Mouse (Mus musculus): ENCODE measurements around the gene Gm44502. TPM values are rescaled to one million over a fixed set of nuclear protein-coding genes. Genes with fewer than 3 reads are reported as not detected.
A peak's percentile ranks its signal among the peaks of the same experiment; 100 is the strongest.

Gene Gm44502
- 1.1 and 1.5 TPM in 2 replicates for polyA plus RNA-seq (2012; rRNA removed)

- under 1% methylated on average over 70 of the region's 70 CpGs for WGBS
- H3K27me3 ChIP-seq (replicated peaks; ENCODE audit: control insufficient read depth, insufficient read depth, low read length), result no peaks in the 10 kb centered on the region
- no peaks in the 10 kb centered on the region for H3K36me3 ChIP-seq (ENCODE audit: control insufficient read depth, insufficient read depth, low read length)
- no peaks in the 10 kb centered on the region for H3K4me1 ChIP-seq (ENCODE audit: control insufficient read depth, insufficient read depth, low read length)
- H3K4me3 ChIP-seq (ENCODE audit: insufficient read depth, low read depth, low read length), result peak within 1 kb of the TSS; percentile 83
- peak within 1 kb of the TSS; percentile 95 for H3K27ac ChIP-seq (ENCODE audit: insufficient read depth, low read depth, low read length)
- peak; percentile 97 for DNase-seq
- TF ChIP-seq CTCF (conservative IDR thresholded peaks at IDR 0.05; ENCODE audit: insufficient read depth, insufficient read length, low read depth, low read length) (no peak), POLR2A (IDR thresholded peaks at IDR 0.05; ENCODE audit: low read depth, low read length) (no peak)
Observed at GRCm38 (mm10) chr15:89429352-89430221, at the start of gene Gm44502, which contains the start of the genes C730034F03Rik and Chkb. Gm44502 (minus strand) TSS chr15:89429696. C730034F03Rik (plus strand) TSS chr15:89429589. Chkb (minus strand) TSS chr15:89429908.

- peaks cover 6% of the 10 kb centered on the region; the same call in 1 of the 2 replicates for H3K4me1 ChIP-seq (ENCODE audit: control insufficient read depth, insufficient read depth, low read length)
- no peaks in the 10 kb centered on the region for H3K36me3 ChIP-seq (ENCODE audit: control insufficient read depth, insufficient read depth, low read length)
- WGBS, result 82% methylated on average over 3 of the region's 3 CpGs
- DNase-seq, result no peak
- H3K27ac ChIP-seq (ENCODE audit: insufficient read depth, low read depth, low read length), result peak overlapping the region; percentile 4; the same call in 1 of the 2 replicates
- no peak overlapping the region for H3K4me3 ChIP-seq (ENCODE audit: insufficient read depth, low read depth, low read length)
- no peaks in the 10 kb centered on the region for H3K27me3 ChIP-seq (replicated peaks; ENCODE audit: control insufficient read depth, insufficient read depth, low read length)
- TF ChIP-seq CTCF (conservative IDR thresholded peaks at IDR 0.05; ENCODE audit: insufficient read depth, insufficient read length, low read depth, low read length) (no peak), POLR2A (IDR thresholded peaks at IDR 0.05; ENCODE audit: low read depth, low read length) (no peak)
Observed at GRCm38 (mm10) chr15:89478622-89479021, 49.1 kb upstream of the Gm44502 start.

DNA sequence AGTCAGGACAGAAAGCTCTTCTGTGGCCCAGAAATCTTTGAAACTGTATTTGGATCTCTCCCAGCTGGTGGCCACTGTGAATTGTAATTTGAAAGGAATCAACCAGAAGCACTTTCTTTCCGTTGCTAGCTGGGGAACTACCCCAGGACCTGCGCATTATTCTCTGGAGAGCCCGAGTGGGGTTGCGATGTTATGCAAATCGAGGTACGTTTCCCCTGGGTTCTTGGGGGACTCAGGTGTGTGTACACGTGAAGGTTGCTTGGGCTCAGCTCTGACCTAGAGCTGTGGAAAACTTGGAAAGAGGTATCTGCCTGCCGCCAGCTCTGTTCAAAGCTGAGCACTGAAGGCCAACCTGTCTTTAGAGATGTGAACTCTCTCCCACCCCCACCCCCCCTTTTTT, 48.3 kb upstream of the Gm44502 start:
- Histone ChIP-seq H3K4me3 (ENCODE audit: insufficient read depth, low read depth, low read length) (no peak overlapping the region), H3K27ac (ENCODE audit: insufficient read depth, low read depth, low read length) (peak overlapping the region; percentile 54), H3K27me3 (replicated peaks; ENCODE audit: control insufficient read depth, insufficient read depth, low read length) (no peaks in the 10 kb centered on the region), H3K36me3 (ENCODE audit: control insufficient read depth, insufficient read depth, low read length) (no peaks in the 10 kb centered on the region), H3K4me1 (ENCODE audit: control insufficient read depth, insufficient read depth, low read length) (peaks cover 6% of the 10 kb centered on the region; the same call in 1 of the 2 replicates)
- peak; percentile 23 for DNase-seq
- TF ChIP-seq POLR2A (IDR thresholded peaks at IDR 0.05; ENCODE audit: low read depth, low read length), result no peak
- no peak for TF ChIP-seq CTCF (conservative IDR thresholded peaks at IDR 0.05; ENCODE audit: insufficient read depth, insufficient read length, low read depth, low read length)
- WGBS, result 61% methylated on average over 8 of the region's 8 CpGs

DNA sequence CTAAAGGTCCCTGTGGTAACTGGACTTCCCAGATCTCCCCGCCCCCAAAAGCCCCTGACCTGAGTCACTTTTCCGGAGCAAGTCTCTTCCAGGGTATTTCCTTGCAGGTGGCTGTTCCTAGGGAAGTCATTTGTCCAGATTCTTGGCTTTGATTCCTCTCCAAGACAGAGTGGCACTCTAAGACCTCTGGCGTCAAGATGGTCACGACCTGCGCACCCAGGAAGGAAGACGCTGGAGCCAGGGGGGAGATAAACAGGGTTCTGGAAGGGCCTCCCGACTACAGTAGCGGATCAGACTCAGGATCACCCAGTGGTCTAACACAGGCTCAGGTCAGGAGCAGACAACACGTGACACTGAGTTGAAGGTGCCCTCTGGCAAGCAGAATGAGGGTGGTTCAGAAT, 47.6 kb upstream of the Gm44502 start, which contains the start of gene Arsa:
Arsa (minus strand) TSS at position 335 of the 401 bp plus-strand sequence.
- Histone ChIP-seq H3K4me1 (ENCODE audit: control insufficient read depth, insufficient read depth, low read length) (peaks cover 6% of the 10 kb centered on the region; the same call in 1 of the 2 replicates), H3K27ac (ENCODE audit: insufficient read depth, low read depth, low read length) (peak within 1 kb of the TSS; percentile 54), H3K4me3 (ENCODE audit: insufficient read depth, low read depth, low read length) (peak within 1 kb of the TSS; percentile 57), H3K27me3 (replicated peaks; ENCODE audit: control insufficient read depth, insufficient read depth, low read length) (no peaks in the 10 kb centered on the region), H3K36me3 (ENCODE audit: control insufficient read depth, insufficient read depth, low read length) (no peaks in the 10 kb centered on the region)
- peak; percentile 81 for DNase-seq
- TF ChIP-seq CTCF (conservative IDR thresholded peaks at IDR 0.05; ENCODE audit: insufficient read depth, insufficient read length, low read depth, low read length), result no peak
- no peak for TF ChIP-seq POLR2A (IDR thresholded peaks at IDR 0.05; ENCODE audit: low read depth, low read length)
- 42% methylated on average over 9 of the region's 9 CpGs for WGBS

DNA sequence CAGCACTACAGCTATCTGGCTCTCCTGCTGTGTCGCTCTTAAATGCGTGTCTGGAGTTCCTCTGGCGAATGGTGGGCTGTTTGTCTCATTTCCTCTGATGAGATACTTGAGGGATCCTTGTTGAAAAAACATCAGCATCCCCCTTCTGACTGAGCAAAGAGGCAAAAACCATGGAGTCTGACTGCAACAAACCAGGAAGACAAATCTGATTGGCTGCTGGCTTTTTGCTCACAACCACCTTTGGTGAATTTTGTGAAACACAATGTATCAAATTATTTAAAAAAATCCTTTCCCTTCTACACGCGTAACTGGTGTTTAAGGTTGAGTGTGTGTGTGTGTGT, 46.9 kb upstream of the Gm44502 start:
- no peak for DNase-seq
- Histone ChIP-seq H3K4me3 (ENCODE audit: insufficient read depth, low read depth, low read length) (peak overlapping the region; percentile 57), H3K36me3 (ENCODE audit: control insufficient read depth, insufficient read depth, low read length) (no peaks in the 10 kb centered on the region), H3K27me3 (replicated peaks; ENCODE audit: control insufficient read depth, insufficient read depth, low read length) (no peaks in the 10 kb centered on the region), H3K4me1 (ENCODE audit: control insufficient read depth, insufficient read depth, low read length) (peaks cover 6% of the 10 kb centered on the region; the same call in 1 of the 2 replicates), H3K27ac (ENCODE audit: insufficient read depth, low read depth, low read length) (peak overlapping the region; percentile 47)
- TF ChIP-seq CTCF (conservative IDR thresholded peaks at IDR 0.05; ENCODE audit: insufficient read depth, insufficient read length, low read depth, low read length) (no peak), POLR2A (IDR thresholded peaks at IDR 0.05; ENCODE audit: low read depth, low read length) (no peak)
- WGBS, result 9% methylated on average over 5 of the region's 5 CpGs

GRCm38 (mm10) chr15:89475611-89476474, 46.3 kb upstream of the Gm44502 start:
- peak; percentile 97 for DNase-seq
- TF ChIP-seq POLR2A (IDR thresholded peaks at IDR 0.05; ENCODE audit: low read depth, low read length), result no peak
- no peak for TF ChIP-seq CTCF (conservative IDR thresholded peaks at IDR 0.05; ENCODE audit: insufficient read depth, insufficient read length, low read depth, low read length)
- no peaks in the 10 kb centered on the region for H3K27me3 ChIP-seq (replicated peaks; ENCODE audit: control insufficient read depth, insufficient read depth, low read length)
- H3K4me3 ChIP-seq (ENCODE audit: insufficient read depth, low read depth, low read length), result peak overlapping the region; percentile 57
- peaks cover 5% of the 10 kb centered on the region; the same call in 1 of the 2 replicates for H3K4me1 ChIP-seq (ENCODE audit: control insufficient read depth, insufficient read depth, low read length)
- H3K27ac ChIP-seq (ENCODE audit: insufficient read depth, low read depth, low read length), result peak overlapping the region; percentile 47
- 9% methylated on average over 44 of the region's 44 CpGs for WGBS
- no peaks in the 10 kb centered on the region for H3K36me3 ChIP-seq (ENCODE audit: control insufficient read depth, insufficient read depth, low read length)

Measured in kidney, adult 2 months (tissue).